Mouse (Mus musculus) forelimb bud, embryonic 11.5 days (tissue): ENCODE measurements around the gene Akt3.

ENCODE experiments used
- DNase-seq: peaks from one replicate; pipeline ENCODE4 v3.0.0-alpha.2; 2012; ENCODE audit warnings: low read depth, low spot score

The Akt3 gene

DNA sequence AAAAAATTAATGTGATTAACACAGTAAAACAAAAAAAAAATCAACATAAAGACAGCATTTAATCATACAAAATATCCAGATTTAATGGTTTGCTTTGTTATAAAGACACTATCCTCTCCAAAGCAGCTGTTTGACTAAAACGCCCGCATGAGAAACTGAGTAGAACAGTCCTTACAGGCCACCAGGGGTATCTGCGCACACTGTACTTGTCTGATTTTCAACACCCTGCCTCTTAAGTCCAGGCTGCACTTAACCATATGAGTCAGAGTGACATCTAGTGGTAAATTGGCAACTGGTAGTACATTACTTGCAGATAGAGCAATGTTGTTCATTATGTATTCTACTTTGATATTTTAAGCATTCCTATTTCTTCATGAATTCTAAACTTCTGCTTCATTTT is 69.3 kb downstream of the Akt3 start:
- DNase-seq, result peak; percentile 59

GRCm38 (mm10) chr1:177186751-177187150 is 71.3 kb downstream of the Akt3 start:
- no peak for DNase-seq

- DNase-seq, result no peak
Measured at GRCm38 (mm10) chr1:177179635-177180034, 78.4 kb downstream of the Akt3 start.

DNA sequence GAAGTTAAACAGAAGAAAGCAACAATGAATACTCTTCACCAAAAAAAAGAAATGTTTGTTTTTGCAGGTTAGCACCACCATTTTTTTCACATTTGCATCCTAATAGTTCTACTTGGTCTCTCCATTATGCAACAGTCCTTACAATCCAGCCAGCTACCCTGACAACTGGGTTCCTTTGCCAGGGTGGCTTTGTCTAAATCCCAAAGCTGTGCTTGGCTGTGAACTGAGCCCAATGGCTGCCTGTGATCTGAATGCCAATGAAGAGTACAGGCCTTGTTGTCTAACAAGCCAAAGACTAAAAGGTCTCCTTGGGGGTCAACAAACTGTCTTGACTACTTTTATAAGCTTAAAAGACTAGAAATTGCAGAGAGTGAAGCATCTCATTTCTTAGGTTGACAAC is 82.6 kb downstream of the Akt3 start:
- DNase-seq, result no peak

DNA sequence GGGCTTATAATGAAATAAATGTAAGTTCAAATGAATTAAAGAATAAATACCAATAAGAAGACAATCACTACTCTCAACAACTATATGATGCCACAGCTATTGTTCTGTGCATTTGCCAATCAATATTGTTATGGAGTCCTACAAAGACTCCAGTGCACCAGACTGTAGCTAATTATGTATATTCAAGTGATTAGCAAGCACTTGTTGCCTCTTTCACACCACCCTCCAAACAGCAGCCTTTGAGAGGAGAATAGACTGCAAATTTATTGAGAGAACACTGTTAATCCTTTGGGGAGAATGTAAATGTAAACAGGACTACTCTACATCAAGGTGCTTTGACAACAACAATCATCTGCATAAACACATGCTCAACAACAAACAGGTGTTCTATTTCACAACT is 86.7 kb downstream of the Akt3 start:
- DNase-seq, result no peak

DNA sequence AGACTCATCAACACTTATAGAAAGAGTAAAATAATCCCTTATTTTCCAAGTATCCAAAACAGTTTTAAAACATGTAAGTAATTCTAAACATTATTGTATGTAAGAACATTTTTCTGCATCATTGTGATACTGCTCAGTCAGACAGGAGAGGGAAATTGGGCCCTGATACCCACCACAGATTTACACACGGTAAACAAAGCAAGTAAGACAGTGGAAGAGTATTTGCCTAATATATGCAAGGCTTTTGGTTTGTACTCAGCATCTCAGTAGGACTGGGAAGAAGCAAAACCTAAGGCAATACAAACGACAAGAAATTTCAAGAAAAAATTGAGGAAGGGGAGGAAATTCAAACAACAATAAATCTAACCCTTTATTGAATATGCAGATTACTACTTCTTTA is 92.2 kb downstream of the Akt3 start:
- no peak for DNase-seq

GRCm38 (mm10) chr1:177165336-177165735 is 92.7 kb downstream of the Akt3 start:
- DNase-seq, result no peak

- peak; percentile 7 for DNase-seq
Measured at GRCm38 (mm10) chr1:177150344-177151021, 107.5 kb downstream of the Akt3 start.

DNA sequence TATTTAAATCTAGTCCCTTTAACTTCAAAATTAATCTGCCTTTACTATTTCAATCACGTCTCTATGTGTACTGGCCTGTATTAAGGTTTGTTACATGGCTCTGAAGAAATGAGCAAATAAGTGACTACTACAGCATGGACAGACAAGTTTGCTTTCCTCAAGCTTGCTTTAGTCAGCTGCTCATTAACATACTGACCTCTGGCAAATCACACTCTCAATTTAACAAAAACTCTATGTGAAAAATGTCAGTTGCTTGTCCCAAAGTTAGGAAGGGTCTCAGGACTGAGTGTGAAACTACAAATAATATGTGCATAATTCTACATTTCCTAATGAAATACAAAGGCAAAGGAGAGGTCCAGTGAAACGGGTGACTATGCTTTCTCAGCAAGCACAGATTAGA is 109.3 kb downstream of the Akt3 start:
- no peak for DNase-seq

DNA sequence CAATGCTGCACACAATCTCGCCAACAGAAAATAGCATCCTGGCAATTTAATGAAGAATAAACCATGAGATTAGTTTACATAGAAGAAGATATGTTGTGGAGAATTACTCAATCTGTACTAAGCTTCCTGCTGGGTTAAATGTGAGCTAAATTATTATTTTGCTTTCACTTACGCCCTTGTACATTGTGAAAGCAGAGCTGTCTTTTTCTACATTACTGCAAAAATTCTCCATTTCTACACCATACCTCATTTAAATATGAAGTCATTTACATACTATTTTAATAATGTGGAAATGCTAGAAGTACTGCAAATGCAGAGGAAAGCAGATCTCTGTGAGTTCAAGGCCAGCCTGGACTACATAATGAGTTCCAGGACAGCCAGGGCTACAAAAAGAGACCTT is 116.5 kb downstream of the Akt3 start:
- no peak for DNase-seq

- no peak for DNase-seq
Measured at GRCm38 (mm10) chr1:177139652-177140051, 118.4 kb downstream of the Akt3 start.

DNA sequence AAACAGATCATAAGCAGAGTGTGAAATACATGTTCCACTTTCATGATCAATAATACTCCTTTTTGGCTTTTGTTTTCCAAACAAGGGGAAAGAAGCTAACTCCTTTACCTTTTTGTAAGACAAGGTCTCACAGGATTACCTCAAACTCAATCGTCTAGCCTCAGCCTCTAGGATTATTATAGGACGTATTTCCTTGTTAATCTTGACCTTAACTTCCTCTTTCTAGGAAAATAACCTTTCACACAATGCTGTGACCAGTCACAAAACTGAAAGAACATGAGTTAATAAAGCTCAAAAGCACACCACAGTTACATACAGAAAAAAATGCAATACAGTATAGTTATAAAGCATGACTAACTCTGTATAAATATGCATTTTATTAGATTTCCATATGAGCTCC is 126.5 kb downstream of the Akt3 start:
- DNase-seq, result no peak

- no peak for DNase-seq
Measured at GRCm38 (mm10) chr1:177126674-177127073, 131.3 kb downstream of the Akt3 start.

- DNase-seq, result no peak
Measured at GRCm38 (mm10) chr1:177110665-177111271, 147.2 kb downstream of the Akt3 start.

DNA sequence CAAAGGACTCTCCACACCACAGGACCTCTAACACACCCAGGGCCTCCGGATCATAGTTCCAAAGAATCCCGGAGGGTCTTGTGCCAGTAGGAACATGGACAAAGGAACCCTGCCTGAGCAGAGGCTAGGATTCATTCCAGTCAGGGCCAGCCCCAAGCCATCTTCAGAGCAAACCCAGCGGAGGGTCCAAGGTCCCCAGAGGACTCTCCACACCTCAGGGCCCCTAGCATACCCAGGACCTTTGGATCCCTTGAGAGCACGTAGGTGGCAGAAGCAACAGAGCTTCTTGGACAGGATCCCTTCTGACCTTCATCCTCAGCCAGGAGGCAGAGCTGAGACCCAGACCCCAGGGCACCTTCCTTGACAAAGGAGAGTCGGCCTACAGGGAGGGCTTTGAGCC is 167.5 kb downstream of the Akt3 start:
- DNase-seq, result no peak

GRCm38 (mm10) chr1:177089515-177089914 is 168.5 kb downstream of the Akt3 start:
- no peak for DNase-seq

GRCm38 (mm10) chr1:177089048-177089447 is 169.0 kb downstream of the Akt3 start:
- no peak for DNase-seq

- no peak for DNase-seq
Measured at GRCm38 (mm10) chr1:177081957-177082645, 175.9 kb downstream of the Akt3 start.

DNA sequence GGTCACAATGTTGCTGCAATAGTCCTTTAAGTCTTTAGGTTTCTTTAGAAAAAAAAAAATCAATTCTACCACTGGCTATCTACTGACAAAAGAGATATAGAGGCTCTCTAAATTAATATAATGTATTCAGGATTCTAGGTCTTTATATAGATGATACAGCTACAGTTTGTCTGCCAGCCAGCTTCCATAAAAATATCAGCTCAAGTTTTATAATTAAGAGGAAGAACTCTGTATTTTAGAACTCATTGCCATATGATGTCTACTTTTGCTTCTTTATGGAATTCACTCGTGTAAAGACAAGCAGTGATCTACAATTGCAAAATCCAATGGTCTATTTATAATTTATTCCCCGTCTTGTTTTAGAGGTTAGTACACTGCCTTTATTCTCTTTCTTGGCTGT is 188.8 kb downstream of the Akt3 start:
- no peak for DNase-seq

DNA sequence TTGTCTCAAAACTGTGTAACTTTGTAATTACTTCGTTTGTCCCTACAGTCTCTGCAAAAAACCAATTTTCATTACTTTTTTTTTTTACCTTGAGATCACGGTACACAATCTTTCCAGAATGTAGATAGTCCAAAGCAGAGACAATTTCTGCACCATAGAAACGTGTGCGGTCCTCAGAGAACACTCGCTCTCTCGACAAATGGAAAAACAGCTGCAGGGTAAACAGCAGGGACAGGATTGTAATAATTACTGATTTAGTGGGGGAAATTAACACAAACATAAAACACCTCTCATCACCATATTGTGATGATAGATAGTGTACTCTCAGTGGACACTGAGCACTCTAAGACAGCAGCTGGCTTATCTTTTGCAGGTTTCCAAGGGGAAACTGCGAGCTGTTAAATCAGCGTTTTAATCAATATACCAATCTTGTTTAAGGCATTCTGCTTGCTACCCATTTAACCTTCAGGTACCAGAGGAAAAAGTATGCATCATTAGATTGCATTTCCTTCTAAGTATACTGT is 190.8 kb downstream of the Akt3 start:
- DNase-seq, result no peak

DNA sequence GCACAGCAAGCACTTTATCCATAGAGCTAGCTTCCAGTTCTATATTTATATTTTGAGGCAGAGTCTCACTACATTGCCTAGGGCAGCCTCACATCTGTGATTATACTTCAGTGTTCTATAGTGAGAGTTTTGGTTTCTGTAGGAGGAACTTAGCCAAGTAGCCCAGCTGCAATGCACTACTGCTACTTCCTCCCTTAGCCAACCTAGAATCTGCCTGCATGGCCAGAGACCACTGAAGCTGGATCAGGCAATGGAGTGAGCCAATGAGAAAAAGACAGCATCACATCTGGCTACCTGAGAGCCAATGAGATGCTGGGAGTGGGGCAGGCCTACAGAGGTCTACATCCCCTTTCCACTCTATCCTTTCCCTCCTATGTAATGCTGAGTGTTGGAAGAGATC is 192.3 kb downstream of the Akt3 start:
- DNase-seq, result no peak

DNA sequence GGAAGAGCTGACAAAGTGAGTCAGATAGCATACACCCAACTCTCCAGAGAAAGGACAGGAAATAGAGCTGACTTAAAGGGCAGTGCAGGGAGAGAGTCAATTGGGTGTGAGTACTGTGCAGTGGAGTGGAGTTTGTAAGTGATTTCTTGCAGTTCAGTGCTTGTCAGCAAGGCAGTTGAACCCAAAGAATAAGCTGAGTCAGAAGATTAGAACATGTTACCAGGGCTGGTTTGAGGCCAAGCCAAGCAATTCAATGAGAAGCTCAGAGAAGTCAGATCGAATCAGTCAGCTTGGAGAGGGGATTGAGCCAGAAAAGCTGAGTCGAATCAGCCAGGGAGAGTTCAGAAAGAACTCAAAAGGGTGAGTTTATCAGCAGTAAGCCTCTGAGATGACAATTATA is 196.2 kb downstream of the Akt3 start:
- DNase-seq, result no peak

DNA sequence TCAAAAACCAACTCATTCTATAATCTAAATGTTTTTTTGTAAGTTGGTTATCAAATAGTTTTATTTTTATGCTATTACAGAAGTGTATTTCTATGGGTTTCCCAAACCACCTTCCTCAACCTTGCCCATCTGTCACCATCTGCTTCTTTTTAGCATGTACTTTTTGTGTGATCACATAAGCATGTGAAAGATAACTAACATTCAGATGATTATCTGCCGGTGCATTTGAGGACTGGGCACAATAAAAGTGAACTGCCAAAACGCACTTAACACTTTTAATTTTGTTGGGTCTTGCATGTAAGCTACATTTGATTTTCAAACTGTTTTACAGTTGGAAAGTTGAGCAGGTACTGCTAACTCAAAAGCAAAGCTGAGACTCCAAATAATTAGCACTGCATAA is 203.1 kb downstream of the Akt3 start:
- no peak for DNase-seq
